Mouse (Mus musculus) liver, adult 2 months (tissue): ENCODE results near the gene Phf21a.

ENCODE experiments used
- CTCF ChIP-seq: fragments of 200-500 bp; IDR thresholded peaks from 2 replicates; pipeline ENCODE4 v1.5.1; 2011; ENCODE audit warnings: low read depth, low read length, control low read depth
- POLR2A ChIP-seq: fragments of 200-500 bp; IDR thresholded peaks from 2 replicates; pipeline ENCODE4 v1.6.1; 2011; ENCODE audit warnings: low read length, control low read depth; ENCODE audit not compliant: insufficient read depth; ENCODE audit errors: extremely low read depth

DNA sequence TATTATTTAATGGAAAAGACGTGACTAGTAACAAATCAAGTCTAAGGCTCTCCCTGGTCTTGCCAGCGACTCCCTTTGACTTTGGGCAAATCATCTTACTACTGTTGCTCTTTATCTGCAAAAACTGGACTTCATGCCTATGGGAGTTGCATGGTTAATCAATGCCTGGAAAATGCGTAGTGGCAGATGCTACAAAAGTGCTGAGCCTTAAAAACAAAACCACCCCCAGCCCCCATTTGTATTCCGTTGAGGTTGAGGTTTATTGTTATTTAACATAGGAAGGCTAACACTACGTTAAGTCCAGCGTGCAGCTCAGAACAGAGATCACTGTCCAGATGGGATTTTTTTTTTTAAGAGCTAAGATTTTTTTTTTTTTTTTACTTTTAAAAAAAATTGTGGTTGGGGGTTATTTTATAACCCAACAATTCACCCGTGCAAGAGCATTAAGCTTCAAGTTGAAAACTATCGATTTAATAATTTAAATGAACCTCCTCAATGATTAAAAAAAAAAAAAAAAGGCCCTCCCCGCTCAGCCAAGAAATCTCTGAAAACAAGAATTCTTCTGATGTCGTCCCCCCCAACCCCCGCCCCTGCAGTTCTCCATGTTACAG, 89.3 kb downstream of the Phf21a start:
- TF ChIP-seq CTCF (no peak), POLR2A (no peak)
